Mouse (Mus musculus) kidney, postnatal 0 days (tissue): ENCODE measurements around the gene Dus2. TPM values are rescaled to one million over a fixed set of nuclear protein-coding genes. Genes with fewer than 3 reads are reported as not detected.

Experiments used
- ATAC-seq: fragments of 200-750 bp; cut with Nextera tagmentation; replicated peaks from 2 replicates; pipeline ENCODE4 v1.8.0; 2017; ENCODE audit warnings: low read depth, moderate number of reproducible peaks, moderate TSS enrichment, moderate library complexity; ENCODE audit not compliant: low FRiP score
- DNase-seq: peaks from one replicate; pipeline ENCODE4 v3.0.0-alpha.2; 2016; ENCODE audit warnings: low spot score
- H3K27ac ChIP-seq: fragments of 300-500 bp; sonication (generic); 2 replicates; pipeline ENCODE4 v1.5.1; 2014; ENCODE audit warnings: mild to moderate bottlenecking
- H3K27me3 ChIP-seq: fragments of 300-500 bp; sonication (generic); 2 replicates; pipeline ENCODE4 v1.6.1; 2014; ENCODE audit warnings: low read length, mixed read lengths; ENCODE audit not compliant: insufficient read depth
- H3K36me3 ChIP-seq: fragments of 300-500 bp; sonication (generic); 2 replicates; pipeline ENCODE4 v1.6.1; 2014; ENCODE audit warnings: low read length, mixed read lengths; ENCODE audit not compliant: insufficient read depth
- H3K4me1 ChIP-seq: fragments of 300-500 bp; sonication (generic); replicated peaks from 2 replicates; pipeline ENCODE4 v1.6.1; 2014; ENCODE audit warnings: antibody characterized with exemption, low read length, mixed read lengths; ENCODE audit not compliant: insufficient read depth
- H3K4me2 ChIP-seq: fragments of 300-500 bp; sonication (generic); 2 replicates; pipeline ENCODE4 v1.6.1; 2014; ENCODE audit warnings: mild to moderate bottlenecking, low read length, moderate library complexity, mixed read lengths
- H3K4me3 ChIP-seq: fragments of 300-500 bp; sonication (generic); replicated peaks from 2 replicates; pipeline ENCODE4 v1.5.1; 2014; ENCODE audit warnings: low read depth, low read length
- H3K9ac ChIP-seq: fragments of 300-500 bp; sonication (generic); 2 replicates; pipeline ENCODE4 v1.6.1; 2014; ENCODE audit warnings: low read depth, low read length
- H3K9me3 ChIP-seq: fragments of 300-500 bp; sonication (generic); replicated peaks from 2 replicates; pipeline ENCODE4 v1.6.1; 2016; ENCODE audit warnings: low read length, inconsistent platforms, mixed read lengths
- CTCF ChIP-seq: IDR thresholded peaks from 2 replicates; pipeline ENCODE4 v1.5.1; 2016; ENCODE audit warnings: antibody characterized with exemption, low read depth, mild to moderate bottlenecking, moderate library complexity
- WGBS: fragments of 180-500 bp; shearing (Covaris S2); extraction: QIAGEN DNeasy Blood & Tissue Kit; methylation state at CpG from one replicate; pipeline ENCODE4 v1.1.7; 2014; 5-methylcytosine and 5-hydroxymethylcytosine counted together
- polyA plus RNA-seq: library from polyadenylated mRNA; unstranded; fragments of >200 nt; fragmentation: Nextera tagmentation; extraction: Ambion mirVana; gene quantifications from 2 replicates; pipeline ENCODE4 v1.2.1, GENCODE M21; 2015

The Dus2 gene
- 11.7 and 15.5 TPM in 2 replicates for polyA plus RNA-seq

GRCm38 (mm10) chr8:105990856-105991387 lies at the start of gene Dus2:
Gene Dus2, plus strand, starts transcription at chr8:105991337.
- Histone ChIP-seq H3K4me3 (no peak within 1 kb of the TSS), H3K36me3 (no peaks in the 10 kb centered on the region), H3K27me3 (no peaks in the 10 kb centered on the region), H3K27ac (no peak within 1 kb of the TSS), H3K9ac (no peak within 1 kb of the TSS), H3K9me3 (no peaks in the 10 kb centered on the region), H3K4me2 (0 out of 2 replicates have a peak within 1 kb of the TSS, but pooled peaks have one; percentile 21), H3K4me1 (0 out of 2 replicates have a peak, but pooled peaks cover 3% of the 10 kb centered on the region)
- TF ChIP-seq CTCF: peak; percentile 97
- 10% methylated on average over 15 of the region's 15 CpGs for WGBS
- ATAC-seq: peak; percentile 72
- peak; percentile 94 for DNase-seq

GRCm38 (mm10) chr8:105942026-105942425 lies 49.1 kb upstream of the Dus2 start:
- Histone ChIP-seq H3K4me1 (no peaks in the 10 kb centered on the region), H3K36me3 (peaks cover 29% of the 10 kb centered on the region), H3K27me3 (no peaks in the 10 kb centered on the region), H3K4me2 (no peak overlapping the region), H3K4me3 (no peak overlapping the region), H3K27ac (no peak overlapping the region), H3K9me3 (no peaks in the 10 kb centered on the region), H3K9ac (no peak overlapping the region)
- no peak for DNase-seq
- no peak for TF ChIP-seq CTCF
- 95% methylated on average over 11 of the region's 11 CpGs for WGBS
- ATAC-seq: no peak

GRCm38 (mm10) chr8:105942542-105942941 lies 48.6 kb upstream of the Dus2 start:
- no peak overlapping the region for H3K27ac ChIP-seq
- H3K4me1 ChIP-seq: no peaks in the 10 kb centered on the region
- no peak for ATAC-seq
- no peak overlapping the region for H3K4me3 ChIP-seq
- DNase-seq: no peak
- 99% methylated on average over 5 of the region's 5 CpGs for WGBS
- H3K9me3 ChIP-seq: no peaks in the 10 kb centered on the region
- no peak overlapping the region for H3K4me2 ChIP-seq
- no peak overlapping the region for H3K9ac ChIP-seq
- peaks cover 34% of the 10 kb centered on the region for H3K36me3 ChIP-seq
- no peak for TF ChIP-seq CTCF
- H3K27me3 ChIP-seq: no peaks in the 10 kb centered on the region

GRCm38 (mm10) chr8:105943321-105943739 lies 47.8 kb upstream of the Dus2 start, which contains the start of gene Lcat:
Gene Lcat, minus strand, starts transcription at chr8:105943382.
- Histone ChIP-seq H3K4me3 (no peak within 1 kb of the TSS), H3K4me1 (no peaks in the 10 kb centered on the region), H3K27me3 (no peaks in the 10 kb centered on the region), H3K9ac (no peak within 1 kb of the TSS), H3K27ac (no peak within 1 kb of the TSS), H3K4me2 (no peak within 1 kb of the TSS), H3K9me3 (no peaks in the 10 kb centered on the region), H3K36me3 (peaks cover 36% of the 10 kb centered on the region)
- DNase-seq (no peak), ATAC-seq (no peak)
- no peak for TF ChIP-seq CTCF
- WGBS: 88% methylated on average over 6 of the region's 8 CpGs

GRCm38 (mm10) chr8:105949350-105949749 lies 41.8 kb upstream of the Dus2 start:
- Histone ChIP-seq H3K27ac (no peak overlapping the region), H3K4me1 (0 out of 2 replicates have a peak, but pooled peaks cover 4% of the 10 kb centered on the region), H3K9me3 (no peaks in the 10 kb centered on the region), H3K36me3 (peaks cover 36% of the 10 kb centered on the region), H3K27me3 (no peaks in the 10 kb centered on the region), H3K4me3 (no peak overlapping the region), H3K9ac (no peak overlapping the region), H3K4me2 (no peak overlapping the region)
- no peak for TF ChIP-seq CTCF
- DNase-seq (peak; percentile 41), ATAC-seq (no peak)
- 53% methylated on average over 10 of the region's 10 CpGs for WGBS

GRCm38 (mm10) chr8:105951057-105951659 lies 40.0 kb upstream of the Dus2 start:
- Histone ChIP-seq H3K4me1 (0 out of 2 replicates have a peak, but pooled peaks cover 4% of the 10 kb centered on the region), H3K4me3 (no peak overlapping the region), H3K4me2 (no peak overlapping the region), H3K27ac (0 out of 2 replicates have a peak overlapping the region, but pooled peaks have one; percentile 1), H3K27me3 (no peaks in the 10 kb centered on the region), H3K36me3 (peaks cover 31% of the 10 kb centered on the region; the same call in 1 of the 2 replicates), H3K9me3 (no peaks in the 10 kb centered on the region), H3K9ac (no peak overlapping the region)
- no peak for TF ChIP-seq CTCF
- peak; percentile 67 for ATAC-seq
- DNase-seq: peak; percentile 44
- 25% methylated on average over 7 of the region's 7 CpGs for WGBS
